Mouse (Mus musculus) CD4-positive helper T cell, adult 2 months (primary cell): ENCODE results near the gene Gabra1.

Experiments
- DNase-seq: peaks from one replicate; pipeline ENCODE4 v3.0.0-alpha.2; 2012; ENCODE audit warnings: low read depth, missing footprints, low spot score

Gene Gabra1

DNA sequence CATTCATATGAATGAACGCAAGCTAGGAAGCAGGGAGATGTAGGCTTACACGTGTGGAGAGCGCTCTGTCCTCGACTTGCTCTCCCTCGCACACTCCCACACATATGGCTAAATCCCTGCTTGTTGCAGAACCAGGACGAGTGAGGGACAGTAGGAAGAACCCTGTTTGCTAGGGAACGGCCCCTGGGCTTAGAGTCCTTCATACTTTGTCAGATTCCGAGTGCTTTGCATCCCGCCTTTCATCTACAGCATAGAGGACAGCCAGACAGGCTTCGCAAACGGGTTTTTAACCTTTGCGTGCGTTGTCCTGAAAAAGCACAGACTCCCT is at the start of gene Gabra1:
Gene Gabra1, minus strand, starts transcription at position 106 of the 328 bp plus-strand sequence.
- DNase-seq = no peak

GRCm38 (mm10) chr11:42181973-42182824 is 531 bp downstream of the Gabra1 start:
- no peak for DNase-seq

DNA sequence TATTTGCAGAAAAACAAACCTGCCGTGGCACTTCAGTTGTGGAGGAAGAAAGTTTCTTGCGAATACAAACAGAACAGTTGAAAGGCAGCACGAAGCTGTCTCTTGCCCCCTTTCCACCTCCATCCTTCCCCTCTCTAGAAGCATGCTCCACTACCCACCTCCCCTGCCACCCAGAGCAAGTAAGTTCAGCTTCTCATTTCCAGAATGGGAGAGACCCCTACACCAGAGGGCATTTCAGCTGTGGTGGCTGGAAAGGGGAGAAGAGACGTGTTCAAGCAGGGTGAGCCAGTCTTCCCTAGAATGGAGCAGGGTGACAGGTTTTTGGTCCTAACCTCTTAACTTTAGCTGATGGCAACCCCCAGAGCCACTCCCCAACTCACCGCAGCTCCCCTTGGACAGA is 1.3 kb downstream of the Gabra1 start:
- DNase-seq = no peak

GRCm38 (mm10) chr11:42179535-42179934 is 3.2 kb downstream of the Gabra1 start:
- DNase-seq = no peak

DNA sequence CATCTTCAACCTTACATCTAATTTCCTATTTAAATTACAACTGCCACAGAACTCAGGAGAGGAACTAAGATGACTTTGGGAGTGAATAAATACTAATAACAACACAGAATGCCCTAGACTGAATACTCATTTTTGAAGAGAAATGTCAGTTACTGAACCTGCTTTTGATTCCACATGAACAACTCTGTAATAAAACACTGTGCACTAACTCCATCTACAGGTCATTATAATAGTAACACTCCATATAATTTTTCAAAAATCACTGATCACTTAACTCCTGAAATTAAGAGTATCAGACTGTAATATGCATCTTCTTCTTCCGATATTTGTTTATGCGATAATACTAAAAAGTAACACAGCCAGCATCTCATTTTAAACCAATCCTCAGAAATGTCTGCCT is 4.4 kb downstream of the Gabra1 start:
- DNase-seq = no peak

GRCm38 (mm10) chr11:42151396-42151795 is 31.3 kb downstream of the Gabra1 start:
- no peak for DNase-seq

- no peak for DNase-seq
Measured at GRCm38 (mm10) chr11:42116931-42117330, 65.8 kb downstream of the Gabra1 start.

GRCm38 (mm10) chr11:42110051-42110450 is 72.7 kb downstream of the Gabra1 start:
- DNase-seq = no peak

DNA sequence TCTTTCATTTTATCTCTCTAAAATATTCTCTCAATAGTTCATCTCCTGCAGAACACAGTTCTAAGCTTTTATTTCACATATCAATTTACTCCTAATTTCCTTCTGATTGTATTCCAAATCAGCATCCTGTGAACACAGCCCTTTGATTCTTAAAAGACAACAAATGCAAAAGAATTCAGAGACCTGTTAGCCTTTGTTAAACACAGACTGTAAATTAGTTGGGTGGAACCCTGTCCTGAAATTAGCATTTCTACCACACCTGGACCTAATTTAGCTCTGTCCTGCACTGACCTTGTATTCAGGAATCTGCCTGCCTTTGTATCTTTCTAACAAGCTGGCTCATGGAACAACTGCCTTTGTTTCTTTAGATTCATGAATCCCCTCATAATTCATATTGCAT is 73.1 kb downstream of the Gabra1 start:
- no peak for DNase-seq

GRCm38 (mm10) chr11:42095556-42095955 is 87.2 kb downstream of the Gabra1 start:
- DNase-seq = no peak
